Mouse (Mus musculus) mature B cell (primary cell): ENCODE results near the gene Hcrtr1.

Source experiments
- in situ Hi-C: fragments of 300-500 bp; cut with MboI; formaldehyde crosslinking; loops from 2 replicates; pipeline ENCODE4 v1.14.3; 2019

The Hcrtr1 gene

GRCm38 (mm10) chr4:130139214-130139492, at the start of gene Hcrtr1:
Gene Hcrtr1 (minus strand): TSS chr4:130139359.
- in situ Hi-C loops: no loop called here

GRCm38 (mm10) chr4:130188806-130189297, 49.7 kb upstream of the Hcrtr1 start:
- in situ Hi-C loops: no loop called here

GRCm38 (mm10) chr4:130186891-130187290, 47.7 kb upstream of the Hcrtr1 start:
- in situ Hi-C loops: no loop called here

- in situ Hi-C loops: no loop called here
Observed at GRCm38 (mm10) chr4:130186450-130186849, 47.3 kb upstream of the Hcrtr1 start.

DNA sequence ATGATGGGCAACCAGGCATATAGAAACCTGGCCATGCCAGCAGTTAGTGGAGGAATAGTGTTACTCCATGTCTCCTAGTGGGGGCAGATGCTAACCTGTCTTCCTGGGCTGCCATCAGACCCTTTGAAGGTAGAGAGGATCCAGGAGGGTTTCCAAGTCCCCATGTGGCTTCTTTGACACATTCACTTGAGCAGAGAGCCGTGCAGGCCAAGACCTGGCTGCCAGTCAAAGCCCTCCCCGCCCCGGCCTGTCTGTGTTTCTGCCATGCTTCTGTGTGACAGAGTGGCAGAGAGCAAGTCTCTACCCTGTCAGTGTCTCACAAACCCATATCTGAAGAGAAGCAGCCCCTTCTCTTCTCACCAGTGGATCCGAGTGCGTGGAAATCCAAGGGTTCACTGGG, 44.7 kb upstream of the Hcrtr1 start:
- in situ Hi-C loops: no loop called here

DNA sequence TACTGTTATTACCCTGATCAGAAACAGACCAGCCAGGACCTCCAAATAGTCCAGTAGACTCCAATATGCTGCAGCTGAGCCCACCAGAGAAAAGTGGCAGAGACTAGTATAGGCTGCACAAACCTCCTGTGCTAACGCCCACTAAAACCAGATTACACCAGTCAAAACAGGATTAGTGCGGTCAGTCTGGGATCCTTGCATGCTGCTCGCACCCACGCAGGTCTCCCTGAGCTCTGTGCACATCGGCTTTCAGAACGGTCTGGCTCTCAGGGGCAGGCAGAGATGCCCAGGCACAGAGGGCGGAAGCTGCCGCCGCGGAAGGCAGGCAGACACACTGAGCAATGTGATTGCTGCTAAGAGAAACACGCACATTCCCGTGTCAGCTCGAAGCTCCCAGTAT, 43.9 kb upstream of the Hcrtr1 start:
- in situ Hi-C loops: no loop called here

GRCm38 (mm10) chr4:130181886-130182285, 42.7 kb upstream of the Hcrtr1 start:
- in situ Hi-C loops: no loop called here

- in situ Hi-C loops: no loop called here
Observed at GRCm38 (mm10) chr4:130180909-130181602, 41.9 kb upstream of the Hcrtr1 start.

DNA sequence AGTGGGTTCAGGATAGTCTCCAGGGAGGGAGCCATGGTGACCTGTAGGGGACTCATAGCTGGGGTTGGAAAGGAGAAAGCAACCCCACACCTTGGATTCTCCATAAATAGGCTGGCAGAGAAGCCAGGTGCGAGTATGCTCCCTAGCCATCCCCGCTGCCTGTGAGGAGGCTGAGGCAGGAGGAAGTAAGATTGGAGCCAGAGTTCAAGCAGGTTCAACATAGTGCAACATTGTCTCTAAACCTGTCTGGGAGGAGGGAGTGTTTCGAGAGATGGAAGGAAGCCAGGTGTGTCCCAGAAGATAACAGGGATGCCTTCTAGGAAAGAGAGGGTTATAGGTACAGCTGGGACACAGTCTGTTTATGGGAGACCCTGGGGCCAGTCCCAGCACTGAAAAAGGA, 40.7 kb upstream of the Hcrtr1 start:
- in situ Hi-C loops: no loop called here

GRCm38 (mm10) chr4:130177536-130177935, 38.4 kb upstream of the Hcrtr1 start:
- in situ Hi-C loops: no loop called here

DNA sequence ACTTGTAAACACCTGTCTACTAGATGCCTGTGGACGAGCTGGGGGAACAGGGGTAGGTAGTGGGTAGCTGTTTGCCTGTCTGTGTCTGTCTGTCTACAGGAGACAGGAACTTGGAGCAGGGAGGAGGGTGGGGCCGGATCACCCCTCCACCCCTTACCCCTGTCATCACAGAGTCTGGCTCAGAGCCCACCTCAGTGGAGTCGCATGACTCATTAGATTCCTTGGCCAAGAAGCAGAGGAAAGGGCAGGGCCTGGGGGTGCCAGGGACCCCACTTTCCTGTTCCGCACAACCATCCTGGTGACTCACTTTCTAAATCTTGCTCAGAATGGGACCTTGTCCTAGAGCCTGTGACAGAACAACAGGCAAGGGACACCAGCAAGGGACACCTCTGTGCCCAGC, 37.9 kb upstream of the Hcrtr1 start:
- in situ Hi-C loops: no loop called here

- in situ Hi-C loops: no loop called here
Observed at GRCm38 (mm10) chr4:130176156-130176720, 37.1 kb upstream of the Hcrtr1 start.

DNA sequence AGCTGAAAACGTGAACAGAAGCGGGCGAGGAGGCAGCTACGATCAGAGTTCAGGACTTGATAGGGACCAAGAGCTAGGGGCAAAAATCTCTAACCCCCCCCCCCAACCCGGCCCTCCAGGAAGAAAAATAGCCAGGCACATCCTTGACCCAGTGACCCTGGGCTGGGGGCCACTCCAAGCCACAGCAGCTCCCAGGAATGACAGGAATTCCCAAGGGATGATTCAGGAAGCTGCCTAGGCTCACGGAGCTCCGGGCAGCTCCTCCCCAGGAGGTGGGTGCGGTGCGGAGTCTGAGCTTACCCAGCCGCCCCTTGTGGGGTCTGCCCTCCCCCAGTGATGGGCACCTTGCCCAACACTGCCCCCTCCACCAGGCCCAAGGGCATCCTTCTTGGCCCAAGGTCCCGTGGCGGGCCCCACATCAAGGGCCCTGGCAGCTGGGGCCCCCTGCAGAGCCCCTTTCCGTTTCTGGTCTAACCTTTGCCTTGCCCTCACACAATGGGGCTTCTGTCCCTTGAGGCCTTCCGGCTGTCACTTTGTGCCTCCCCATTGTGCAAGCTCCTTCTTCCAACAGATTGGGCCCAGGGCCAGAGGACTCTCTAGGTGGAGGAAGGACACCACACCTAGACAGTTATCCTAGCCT, 36.0 kb upstream of the Hcrtr1 start, which contains the start of gene Tinagl1:
Gene Tinagl1 (minus strand): TSS at position 51 of the 640 bp plus-strand sequence.
- in situ Hi-C loops: no loop called here

DNA sequence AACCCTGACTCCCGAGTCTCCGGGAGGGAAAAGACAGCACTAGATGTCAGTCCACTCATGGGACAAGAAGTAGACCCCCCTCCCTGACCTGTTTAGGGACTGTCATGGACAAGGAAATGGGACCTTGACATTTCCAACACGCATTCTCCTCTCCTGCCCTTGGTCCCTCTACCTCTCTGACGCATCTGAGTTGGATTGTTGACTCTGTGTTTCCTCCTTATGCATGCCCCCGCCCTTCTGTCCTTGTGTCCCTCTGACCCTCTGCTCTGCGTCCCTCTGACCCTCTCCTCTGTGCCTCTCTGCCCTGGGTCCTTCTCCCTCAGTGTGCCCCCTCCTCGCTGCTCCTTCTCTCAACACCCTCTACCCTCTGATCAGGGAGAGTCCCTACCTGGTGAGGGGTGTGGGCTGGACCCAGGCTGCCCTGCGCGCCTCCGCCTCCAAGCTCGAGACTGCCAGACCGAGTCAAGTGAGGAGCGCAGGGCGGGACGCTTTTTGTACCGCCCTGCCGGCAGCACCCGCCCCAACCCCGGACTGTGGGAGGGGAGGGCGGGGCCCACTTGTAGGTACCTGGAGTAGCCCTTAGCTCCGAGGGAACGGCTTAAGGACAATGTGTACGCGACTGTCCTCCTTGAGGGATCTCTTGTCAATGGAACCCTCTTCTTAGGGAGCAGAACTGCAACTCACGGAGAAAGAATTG, 35.3 kb upstream of the Hcrtr1 start:
- in situ Hi-C loops: no loop called here

GRCm38 (mm10) chr4:130173911-130174311, 34.8 kb upstream of the Hcrtr1 start:
- in situ Hi-C loops: no loop called here

- in situ Hi-C loops: no loop called here
Observed at GRCm38 (mm10) chr4:130173060-130173822, 34.1 kb upstream of the Hcrtr1 start.

DNA sequence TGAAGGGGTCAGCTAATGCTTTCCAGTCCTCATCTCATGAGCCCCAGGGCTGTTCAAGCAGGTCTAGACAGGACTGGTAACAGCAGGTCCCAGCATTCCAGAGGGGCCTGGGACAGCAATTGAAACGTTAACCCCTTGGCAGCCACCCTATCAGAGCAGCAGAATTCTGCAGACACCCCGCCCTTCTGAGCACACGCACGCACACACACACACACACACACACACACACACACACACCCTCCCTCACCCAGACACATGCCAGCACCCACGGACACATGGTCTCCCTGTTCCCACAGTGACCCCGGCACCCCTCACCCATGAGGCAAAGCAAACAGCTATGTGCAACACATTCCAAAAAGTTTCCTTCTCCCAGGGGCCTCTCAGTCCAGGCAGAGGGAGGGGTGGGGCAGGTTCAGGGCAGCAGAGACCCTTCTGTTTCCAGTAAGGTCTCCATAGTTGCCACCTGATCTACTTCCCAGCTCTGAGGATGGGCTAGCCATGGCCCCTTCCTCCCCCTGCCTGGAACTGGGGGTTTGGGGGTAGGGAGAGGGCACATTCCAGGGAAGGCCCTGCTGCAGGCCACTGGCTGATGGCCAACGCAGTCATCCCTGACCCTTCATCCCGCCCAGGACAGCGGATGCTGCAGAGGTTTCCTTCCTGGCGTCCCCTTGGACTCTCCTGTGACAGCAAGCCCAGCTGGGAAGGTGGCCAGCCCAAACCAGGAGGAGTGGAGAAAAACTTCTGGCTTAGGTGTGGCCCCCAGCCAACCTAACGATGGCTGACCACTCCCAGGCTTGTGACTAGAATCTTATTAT, 33.0 kb upstream of the Hcrtr1 start:
- in situ Hi-C loops: no loop called here

DNA sequence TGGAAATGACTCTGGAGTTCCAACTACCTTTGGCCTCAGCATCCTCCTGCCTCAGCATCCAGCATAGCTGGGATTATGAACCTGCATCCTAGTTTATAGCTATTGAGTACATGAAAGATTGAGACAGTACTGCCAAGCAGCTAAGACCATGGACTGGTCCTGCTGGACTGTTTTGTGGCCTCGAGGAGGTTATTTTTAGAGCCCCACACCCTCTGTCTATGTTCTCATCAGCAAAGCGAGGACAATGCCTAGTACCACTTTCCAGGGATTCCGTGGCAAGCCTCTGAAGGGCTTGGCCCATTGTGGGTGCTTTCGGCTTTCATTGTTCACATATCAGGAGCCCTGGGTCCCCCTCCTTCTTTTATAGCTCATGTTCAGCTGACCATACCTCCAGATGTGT, 31.2 kb upstream of the Hcrtr1 start:
- in situ Hi-C loops: no loop called here

DNA sequence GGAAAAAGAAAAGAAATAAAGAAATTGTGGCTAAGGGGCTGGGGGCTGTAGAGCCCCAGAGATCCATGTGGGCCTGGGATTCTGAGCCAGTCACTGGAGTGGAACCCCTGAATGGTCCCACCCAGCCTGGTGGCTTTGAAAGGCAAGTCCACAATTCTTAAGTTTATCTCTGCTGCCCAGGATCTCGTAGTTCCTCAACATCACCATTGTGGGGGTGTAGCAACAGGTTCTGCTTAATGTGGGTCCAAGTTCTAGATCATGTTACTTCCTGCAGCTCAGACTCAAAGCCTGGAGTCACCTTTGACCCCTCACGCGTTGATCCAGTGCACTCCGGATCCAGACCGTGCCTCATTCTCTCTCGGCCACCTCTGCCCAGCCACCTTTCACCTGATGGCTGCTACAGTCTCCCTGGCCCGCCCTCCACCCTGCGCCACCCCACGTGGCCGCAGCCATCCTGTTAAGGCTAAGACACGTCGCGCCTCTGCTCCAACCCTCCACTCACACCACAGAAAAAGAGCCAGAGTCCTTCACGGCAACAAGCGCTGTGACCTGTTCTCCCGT, 30.3 kb upstream of the Hcrtr1 start:
- in situ Hi-C loops: no loop called here

DNA sequence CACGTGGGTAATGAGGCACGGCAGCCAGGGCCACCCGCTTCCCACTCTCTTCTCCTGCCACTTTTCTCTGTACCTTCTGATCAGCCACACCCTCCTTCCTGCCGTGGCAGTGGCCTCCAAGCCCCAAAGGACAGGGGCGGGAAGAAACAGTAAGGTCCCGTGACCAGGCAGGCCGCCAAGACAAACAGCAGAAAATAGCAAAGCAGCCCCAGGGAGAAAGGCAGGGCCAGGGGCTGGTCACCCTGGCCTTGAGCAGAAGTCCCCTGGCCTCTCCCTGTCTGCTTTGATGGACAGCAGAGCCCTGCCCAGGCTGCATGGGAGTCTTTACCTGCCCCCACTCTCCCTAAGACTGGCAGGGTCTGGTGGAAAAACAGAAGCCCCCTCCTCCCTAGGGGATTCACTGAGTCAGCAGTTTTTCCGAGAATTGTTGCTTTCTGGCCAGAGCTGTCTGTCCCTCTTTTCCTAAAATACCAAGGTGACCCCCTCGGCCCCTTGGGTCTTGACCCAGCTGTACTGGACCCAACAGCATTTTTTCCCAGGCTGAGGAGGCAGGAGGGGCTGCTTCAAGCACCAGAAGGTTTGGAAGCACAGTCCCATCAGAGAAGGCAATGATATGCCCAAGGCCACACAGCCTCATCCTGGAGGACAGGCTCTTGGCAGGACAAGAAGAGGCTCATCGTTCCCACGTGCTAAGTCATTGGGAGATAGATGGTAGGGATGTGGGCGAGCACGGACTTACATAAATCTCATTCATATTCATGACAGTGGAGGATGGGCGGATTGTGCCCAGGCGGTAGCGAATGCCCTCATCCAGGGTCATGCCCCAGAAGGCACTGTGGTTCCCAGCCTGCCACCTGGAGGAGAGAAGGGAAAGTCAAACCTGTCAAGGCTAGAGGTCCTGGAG, 29.4 kb upstream of the Hcrtr1 start:
- in situ Hi-C loops: no loop called here
